Mouse (Mus musculus) skeletal muscle tissue, adult 2 months (tissue): ENCODE measurements at regions not wholly inside any gene's neighbourhood (a gene's known extent, or its start where the extent isn't known, plus 50 kb on each side); places are given as distances from the start of the nearest gene placed in this dataset.

Source experiments
- DNase-seq: peaks from one replicate; pipeline ENCODE4 v3.0.0-alpha.2; 2012; ENCODE audit warnings: low read depth, low spot score

DNA sequence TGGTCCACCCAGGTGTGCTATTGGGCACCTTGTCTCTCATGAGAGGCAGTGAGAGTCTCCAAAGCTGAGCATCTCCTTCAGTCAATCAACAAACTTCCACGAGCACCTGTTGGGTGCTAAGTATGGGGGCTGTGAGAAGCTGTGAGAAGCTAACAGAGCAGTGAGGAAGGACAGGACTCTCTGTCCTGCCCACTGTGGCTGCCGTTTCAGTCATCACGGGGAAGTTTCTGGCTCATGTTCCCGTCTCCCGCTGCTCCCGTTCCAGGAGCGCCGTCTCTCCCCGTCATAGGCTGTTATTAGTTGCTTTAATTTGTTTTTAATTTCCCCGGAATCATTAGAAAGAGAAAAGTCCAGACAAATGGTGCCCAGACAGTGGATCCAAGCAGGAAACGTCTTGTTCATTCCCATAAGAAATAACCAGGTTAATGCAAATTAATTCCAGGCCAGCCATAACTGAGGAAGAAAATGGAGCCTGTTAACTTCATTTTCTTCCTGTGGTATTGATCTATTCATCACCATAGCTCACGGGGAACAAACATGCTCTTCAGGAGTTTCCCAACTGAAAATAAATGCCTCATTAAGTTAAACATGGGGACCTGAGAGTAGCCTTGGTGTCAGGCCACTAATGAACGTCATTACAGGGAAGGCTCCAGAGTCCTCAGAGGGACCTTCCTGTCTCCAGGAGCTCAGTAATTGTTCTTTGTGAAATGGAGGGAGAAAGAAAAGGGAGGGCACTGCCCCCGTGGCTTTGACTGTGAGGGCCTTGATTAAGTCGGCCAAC lies 70.3 kb downstream of the Matn1 start:
- DNase-seq: no peak

- no peak for DNase-seq
These were observed 71.0 kb downstream of the Matn1 start for GRCm38 (mm10) chr4:131015156-131015555.

GRCm38 (mm10) chr4:131023601-131024000 lies 79.4 kb downstream of the Matn1 start:
- no peak for DNase-seq

- DNase-seq: no peak
These were observed 92.1 kb downstream of the Matn1 start for GRCm38 (mm10) chr4:131036292-131036691.

DNA sequence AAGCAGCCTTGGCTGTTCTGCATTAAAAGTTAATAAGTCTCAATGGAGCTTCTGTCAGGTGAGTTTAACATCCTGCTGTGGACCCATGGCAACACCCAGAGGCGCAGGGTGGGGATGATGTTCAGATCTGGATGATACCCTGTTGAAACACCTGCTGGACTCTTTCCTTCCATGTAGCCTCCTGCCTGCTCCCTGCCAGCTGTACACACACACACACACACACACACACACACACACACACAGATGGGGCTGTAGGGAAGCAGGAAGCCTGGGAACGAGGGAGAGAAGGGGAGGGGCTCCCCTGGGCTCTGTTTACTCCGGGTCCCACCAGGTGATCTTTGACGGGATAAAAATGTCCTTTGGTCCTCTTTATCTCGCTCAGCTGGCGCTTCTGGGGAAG lies 93.0 kb downstream of the Matn1 start:
- no peak for DNase-seq

- no peak for DNase-seq
These were observed 95.5 kb downstream of the Matn1 start for GRCm38 (mm10) chr4:131039686-131040085.

DNA sequence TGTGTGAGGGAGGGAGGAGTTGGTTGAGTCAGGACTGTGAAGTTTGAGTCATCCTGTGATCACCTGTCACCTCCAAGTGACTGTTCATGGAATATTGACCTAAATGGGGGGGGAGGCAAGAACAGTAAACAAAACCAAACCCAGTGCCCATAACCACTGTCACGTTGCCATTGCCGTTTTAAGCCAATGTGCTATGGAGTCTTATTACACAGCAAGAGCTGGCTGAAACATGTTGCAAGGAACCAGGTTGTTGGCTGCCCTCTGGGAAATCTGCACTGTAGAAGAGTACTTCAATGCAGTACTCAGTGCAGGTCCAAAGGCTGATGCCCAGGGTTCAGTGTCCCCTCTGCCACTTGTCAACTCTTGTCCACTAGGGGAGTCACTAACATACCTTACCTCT lies 97.0 kb downstream of the Matn1 start:
- no peak for DNase-seq

DNA sequence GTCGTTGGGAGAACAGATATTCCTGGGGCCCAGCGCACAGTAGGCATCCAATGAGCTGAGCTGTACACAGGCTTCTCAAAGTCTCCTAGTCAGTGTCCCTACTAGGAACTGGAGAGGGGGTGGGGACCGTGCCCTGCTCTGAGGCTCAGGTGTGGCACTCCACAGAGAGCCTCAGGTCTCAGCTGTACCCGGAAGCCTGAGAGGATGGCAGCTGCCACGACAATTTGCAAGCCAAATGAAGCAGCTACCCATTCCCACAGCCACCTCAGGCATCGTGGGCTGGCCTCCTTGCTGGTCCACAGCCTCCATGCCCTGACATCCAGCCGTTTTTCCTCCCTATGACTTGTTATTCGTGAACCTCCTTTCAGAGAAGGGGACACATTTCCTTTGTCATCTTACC lies 101.9 kb downstream of the Matn1 start:
- no peak for DNase-seq

GRCm38 (mm10) chr4:131046969-131047650 lies 102.9 kb downstream of the Matn1 start:
- DNase-seq: no peak

- no peak for DNase-seq
These were observed 112.1 kb downstream of the Matn1 start for GRCm38 (mm10) chr4:131056293-131056692.

GRCm38 (mm10) chr4:131059572-131059971 lies 115.4 kb downstream of the Matn1 start:
- DNase-seq: no peak

- no peak for DNase-seq
These were observed 116.1 kb downstream of the Matn1 start for GRCm38 (mm10) chr4:131060191-131060680.

DNA sequence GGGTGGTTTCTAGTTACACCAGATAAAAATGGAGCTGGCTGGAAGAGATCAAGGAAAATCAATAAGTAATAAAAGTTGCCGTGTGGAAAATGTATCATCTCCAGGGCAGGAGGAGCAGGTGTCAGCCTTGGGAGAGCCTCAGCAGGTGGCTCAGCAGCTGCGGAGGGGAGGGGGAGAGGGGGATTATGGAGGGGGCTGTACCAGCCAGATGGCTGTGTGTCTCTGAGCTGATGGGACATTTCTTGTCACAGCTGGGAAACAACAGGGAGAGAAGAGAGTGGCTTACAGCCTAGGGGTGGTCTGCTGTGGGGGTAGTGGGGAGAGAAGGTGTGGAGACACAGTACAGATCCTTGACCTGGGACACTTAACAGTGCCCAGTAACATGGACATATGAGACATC lies 116.5 kb downstream of the Matn1 start:
- no peak for DNase-seq

DNA sequence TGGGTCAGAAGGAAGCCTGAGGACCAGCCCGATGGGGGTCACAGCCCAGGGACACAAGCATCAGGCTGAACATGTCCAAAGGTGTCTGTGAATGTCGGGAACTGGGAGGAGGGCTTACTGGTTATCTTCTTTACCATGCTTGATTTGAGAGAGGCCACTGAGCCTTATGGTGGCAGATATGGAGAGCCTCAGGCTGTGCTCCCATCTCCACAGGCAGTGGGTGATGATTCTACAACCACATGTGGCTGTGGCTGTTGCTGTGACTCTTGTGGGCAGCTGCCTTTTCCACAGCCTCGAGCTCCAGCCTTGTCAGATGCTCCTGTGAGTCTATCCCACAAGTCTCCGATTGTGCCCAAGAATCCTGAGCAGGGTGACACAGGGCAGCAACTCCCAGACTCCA lies 118.4 kb downstream of the Matn1 start:
- DNase-seq: no peak

- DNase-seq: no peak
These were observed 122.2 kb downstream of the Matn1 start for GRCm38 (mm10) chr4:131066186-131066939.

DNA sequence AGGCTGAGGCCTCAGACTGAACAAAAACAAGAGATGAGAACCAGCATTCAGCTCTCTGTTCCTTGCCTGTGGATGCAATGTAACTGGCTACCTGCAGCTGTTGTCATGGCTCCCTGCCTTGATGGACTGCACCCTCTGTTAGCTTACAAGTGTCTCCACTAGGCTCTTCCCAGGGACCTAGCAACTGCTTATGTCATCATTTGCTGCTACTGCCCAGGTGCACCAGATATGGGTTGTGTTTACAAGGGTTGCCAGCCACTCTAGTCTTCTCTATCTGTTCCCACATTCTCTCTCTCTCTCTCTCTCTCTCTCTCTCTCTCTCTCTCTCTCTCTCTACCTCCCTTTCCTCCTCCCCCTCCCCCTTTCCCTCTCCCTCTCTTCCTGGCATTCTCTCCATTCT lies 126.4 kb downstream of the Matn1 start:
- no peak for DNase-seq

- no peak for DNase-seq
These were observed 128.4 kb downstream of the Matn1 start for GRCm38 (mm10) chr4:131072623-131073022.

GRCm38 (mm10) chr4:131073420-131073819 lies 129.2 kb downstream of the Matn1 start:
- no peak for DNase-seq

DNA sequence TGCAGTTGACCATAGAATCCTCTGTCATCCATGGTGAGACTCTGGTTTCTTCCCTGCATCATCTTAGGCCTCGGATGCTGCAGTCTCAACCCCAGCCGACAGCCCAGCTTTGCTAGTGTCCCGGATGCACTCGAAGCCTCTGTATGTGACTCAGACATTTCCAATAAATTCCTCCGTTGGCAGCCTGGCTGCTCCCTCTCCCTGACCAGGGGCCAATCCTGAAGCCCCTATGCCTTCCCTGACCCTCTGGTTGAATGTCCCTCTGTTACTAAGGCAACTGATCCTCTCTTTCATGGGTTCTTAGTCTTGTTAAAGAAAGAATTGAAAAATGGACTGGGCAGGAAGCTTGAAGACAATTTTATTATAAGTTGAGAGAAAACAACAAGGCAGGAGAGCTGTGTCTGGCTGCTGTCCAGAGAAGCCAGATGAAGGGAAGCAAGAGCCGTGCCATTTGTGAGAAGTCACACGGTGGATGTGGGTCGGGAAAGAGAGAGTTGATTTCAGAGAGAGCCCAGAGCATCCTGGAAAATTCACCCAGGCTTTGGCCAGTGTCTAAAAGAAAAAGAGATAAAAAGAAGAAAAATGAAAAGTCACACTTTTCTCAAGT lies 131.2 kb downstream of the Matn1 start:
- no peak for DNase-seq

GRCm38 (mm10) chr4:131076628-131077027 lies 132.4 kb downstream of the Matn1 start:
- DNase-seq: no peak

GRCm38 (mm10) chr4:131080113-131080512 lies 135.9 kb downstream of the Matn1 start:
- no peak for DNase-seq

DNA sequence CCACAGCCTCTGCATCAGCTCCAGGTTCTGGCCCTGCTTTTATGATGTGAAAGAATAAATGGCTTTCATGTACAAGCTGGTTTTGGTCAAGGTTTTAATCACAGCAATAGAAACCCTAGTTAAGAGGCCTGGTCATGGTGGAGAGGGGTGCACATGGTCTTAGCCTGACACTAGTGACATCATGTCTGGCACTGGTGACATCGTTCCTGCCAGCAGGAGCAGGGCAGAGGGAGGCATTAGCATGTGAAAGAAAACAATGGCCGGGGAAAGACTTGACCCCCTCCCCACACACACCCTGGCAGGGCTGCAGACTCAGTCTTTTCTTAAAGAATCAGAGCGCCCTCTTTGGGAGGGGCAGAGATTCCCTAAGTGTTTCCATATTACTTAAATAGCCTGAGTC lies 139.2 kb downstream of the Matn1 start:
- no peak for DNase-seq
